Mouse (Mus musculus): ENCODE measurements at regions not wholly inside any gene's neighbourhood (a gene's known extent, or its start where the extent isn't known, plus 50 kb on each side); places are given as distances from the start of the nearest gene placed in this dataset.
"Not testable (repeated sequence)": the region's sequence is repeated elsewhere in the genome, so short reads cannot be mapped to it uniquely, and the experiment has no call there.

GRCm38 (mm10) chr12:15594704-15595103 lies 222.0 kb downstream of the Trib2 start:
- Histone ChIP-seq H3K36me3 (replicated peaks; ENCODE audit: control insufficient read depth, insufficient read depth, low read depth) (no peaks in the 10 kb centered on the region), H3K4me3 (ENCODE audit: insufficient read depth in 1 of 2, low read depth in 2 of 2, low read length in 2 of 2) (no peak overlapping the region), H3K27ac (no peak overlapping the region), H3K9me3 (ENCODE audit: control insufficient read depth, low read length) (no peaks in the 10 kb centered on the region), H3K4me2 (ENCODE audit: low read depth) (no peak overlapping the region), H3K9ac (replicated peaks) (no peak overlapping the region), H3K27me3 (ENCODE audit: control insufficient read depth, insufficient read depth, low read length) (no peaks in the 10 kb centered on the region), H3K4me1 (replicated peaks; ENCODE audit: control insufficient read depth in 2 of 2, insufficient read depth in 2 of 2, low read length in 1 of 2) (no peaks in the 10 kb centered on the region)
- no peak for ATAC-seq (ENCODE audit: insufficient read depth)
- DNase-seq (ENCODE audit: low read depth in 3 of 3, low spot score in 3 of 3) = no peak
- WGBS (ENCODE audit: insufficient replicate concordance) = 33% methylated on average over 2 of the region's 2 CpGs
- TF ChIP-seq EP300 (IDR thresholded peaks at IDR 0.05; ENCODE audit: low read depth) (no peak), CTCF (IDR thresholded peaks at IDR 0.05; ENCODE audit: low read depth) (no peak)

- not testable (repeated sequence) for H3K4me1 ChIP-seq (replicated peaks; ENCODE audit: control insufficient read depth in 2 of 2, insufficient read depth in 2 of 2, low read length in 1 of 2); H3K27me3 ChIP-seq (ENCODE audit: control insufficient read depth, insufficient read depth, low read length); H3K9ac ChIP-seq (replicated peaks); ATAC-seq (ENCODE audit: insufficient read depth); H3K4me3 ChIP-seq (ENCODE audit: insufficient read depth in 1 of 2, low read depth in 2 of 2, low read length in 2 of 2); H3K27ac ChIP-seq; H3K9me3 ChIP-seq (ENCODE audit: control insufficient read depth, low read length); DNase-seq (ENCODE audit: low read depth in 3 of 3, low spot score in 3 of 3); H3K36me3 ChIP-seq (replicated peaks; ENCODE audit: control insufficient read depth, insufficient read depth, low read depth); H3K4me2 ChIP-seq (ENCODE audit: low read depth)
- 79% methylated on average over 2 of the region's 2 CpGs for WGBS (ENCODE audit: insufficient replicate concordance)
These were observed 228.9 kb downstream of the Trib2 start for GRCm38 (mm10) chr12:15587864-15588263.

- no peaks in the 10 kb centered on the region for H3K36me3 ChIP-seq (replicated peaks; ENCODE audit: control insufficient read depth, insufficient read depth, low read depth)
- TF ChIP-seq CTCF (IDR thresholded peaks at IDR 0.05; ENCODE audit: low read depth) (no peak), EP300 (IDR thresholded peaks at IDR 0.05; ENCODE audit: low read depth) (no peak)
- DNase-seq (ENCODE audit: low read depth in 3 of 3, low spot score in 3 of 3) = no peak
- no peak overlapping the region for H3K27ac ChIP-seq
- no peaks in the 10 kb centered on the region for H3K27me3 ChIP-seq (ENCODE audit: control insufficient read depth, insufficient read depth, low read length)
- H3K4me2 ChIP-seq (ENCODE audit: low read depth) = no peak overlapping the region
- 55% methylated on average over 4 of the region's 4 CpGs for WGBS (ENCODE audit: insufficient replicate concordance)
- no peak for ATAC-seq (ENCODE audit: insufficient read depth)
- no peaks in the 10 kb centered on the region for H3K4me1 ChIP-seq (replicated peaks; ENCODE audit: control insufficient read depth in 2 of 2, insufficient read depth in 2 of 2, low read length in 1 of 2)
- no peak overlapping the region for H3K9ac ChIP-seq (replicated peaks)
- H3K9me3 ChIP-seq (ENCODE audit: control insufficient read depth, low read length) = no peaks in the 10 kb centered on the region
- no peak overlapping the region for H3K4me3 ChIP-seq (ENCODE audit: insufficient read depth in 1 of 2, low read depth in 2 of 2, low read length in 2 of 2)
These were observed 229.8 kb downstream of the Trib2 start for GRCm38 (mm10) chr12:15586706-15587442.

GRCm38 (mm10) chr12:15585845-15586244 lies 230.9 kb downstream of the Trib2 start:
- 51% methylated on average over 1 of the region's 1 CpGs for WGBS (ENCODE audit: insufficient replicate concordance)
- H3K36me3 ChIP-seq (replicated peaks; ENCODE audit: control insufficient read depth, insufficient read depth, low read depth) = no peaks in the 10 kb centered on the region
- H3K27ac ChIP-seq = no peak overlapping the region
- DNase-seq (ENCODE audit: low read depth in 3 of 3, low spot score in 3 of 3) (no peak), ATAC-seq (ENCODE audit: insufficient read depth) (no peak)
- H3K4me3 ChIP-seq (ENCODE audit: insufficient read depth in 1 of 2, low read depth in 2 of 2, low read length in 2 of 2) = no peak overlapping the region
- H3K27me3 ChIP-seq (ENCODE audit: control insufficient read depth, insufficient read depth, low read length) = no peaks in the 10 kb centered on the region
- no peak overlapping the region for H3K4me2 ChIP-seq (ENCODE audit: low read depth)
- TF ChIP-seq CTCF (IDR thresholded peaks at IDR 0.05; ENCODE audit: low read depth) = no peak
- TF ChIP-seq EP300 (IDR thresholded peaks at IDR 0.05; ENCODE audit: low read depth) = no peak
- no peaks in the 10 kb centered on the region for H3K4me1 ChIP-seq (replicated peaks; ENCODE audit: control insufficient read depth in 2 of 2, insufficient read depth in 2 of 2, low read length in 1 of 2)
- no peaks in the 10 kb centered on the region for H3K9me3 ChIP-seq (ENCODE audit: control insufficient read depth, low read length)
- H3K9ac ChIP-seq (replicated peaks) = no peak overlapping the region

GRCm38 (mm10) chr12:15584721-15585120 lies 232.0 kb downstream of the Trib2 start:
- 79% methylated on average over 4 of the region's 4 CpGs for WGBS (ENCODE audit: insufficient replicate concordance)
- Histone ChIP-seq H3K4me3 (ENCODE audit: insufficient read depth in 1 of 2, low read depth in 2 of 2, low read length in 2 of 2) (no peak overlapping the region), H3K4me1 (replicated peaks; ENCODE audit: control insufficient read depth in 2 of 2, insufficient read depth in 2 of 2, low read length in 1 of 2) (no peaks in the 10 kb centered on the region), H3K9me3 (ENCODE audit: control insufficient read depth, low read length) (no peaks in the 10 kb centered on the region), H3K27me3 (ENCODE audit: control insufficient read depth, insufficient read depth, low read length) (no peaks in the 10 kb centered on the region), H3K9ac (replicated peaks) (no peak overlapping the region), H3K36me3 (replicated peaks; ENCODE audit: control insufficient read depth, insufficient read depth, low read depth) (no peaks in the 10 kb centered on the region), H3K27ac (no peak overlapping the region), H3K4me2 (ENCODE audit: low read depth) (no peak overlapping the region)
- no peak for TF ChIP-seq CTCF (IDR thresholded peaks at IDR 0.05; ENCODE audit: low read depth)
- no peak for TF ChIP-seq EP300 (IDR thresholded peaks at IDR 0.05; ENCODE audit: low read depth)
- ATAC-seq (ENCODE audit: insufficient read depth) (no peak), DNase-seq (ENCODE audit: low read depth in 3 of 3, low spot score in 3 of 3) (no peak)

Data from liver, embryonic 14.5 days (tissue).